Mouse (Mus musculus): ENCODE results near the gene Mcat.

Mcat gene

DNA sequence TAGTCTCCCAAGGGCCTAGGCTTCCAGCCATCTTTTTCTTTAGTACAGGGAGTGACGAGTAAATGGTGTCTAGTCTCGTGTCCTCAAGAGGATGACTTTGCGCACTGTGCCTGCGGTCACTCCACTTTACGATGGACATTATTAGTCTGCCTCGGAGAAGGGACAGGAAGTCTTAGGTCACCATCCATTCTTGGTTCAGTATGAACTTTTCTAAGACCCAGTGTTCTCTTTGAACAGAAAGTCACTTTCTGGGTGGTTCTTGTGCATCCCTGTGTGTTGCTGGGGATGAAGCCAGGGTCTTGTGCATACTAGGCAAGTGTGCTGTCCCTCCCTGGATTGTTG, 27.7 kb downstream of the Mcat start:
- DNase-seq (ENCODE audit: low spot score in 2 of 2), result no peak

DNA sequence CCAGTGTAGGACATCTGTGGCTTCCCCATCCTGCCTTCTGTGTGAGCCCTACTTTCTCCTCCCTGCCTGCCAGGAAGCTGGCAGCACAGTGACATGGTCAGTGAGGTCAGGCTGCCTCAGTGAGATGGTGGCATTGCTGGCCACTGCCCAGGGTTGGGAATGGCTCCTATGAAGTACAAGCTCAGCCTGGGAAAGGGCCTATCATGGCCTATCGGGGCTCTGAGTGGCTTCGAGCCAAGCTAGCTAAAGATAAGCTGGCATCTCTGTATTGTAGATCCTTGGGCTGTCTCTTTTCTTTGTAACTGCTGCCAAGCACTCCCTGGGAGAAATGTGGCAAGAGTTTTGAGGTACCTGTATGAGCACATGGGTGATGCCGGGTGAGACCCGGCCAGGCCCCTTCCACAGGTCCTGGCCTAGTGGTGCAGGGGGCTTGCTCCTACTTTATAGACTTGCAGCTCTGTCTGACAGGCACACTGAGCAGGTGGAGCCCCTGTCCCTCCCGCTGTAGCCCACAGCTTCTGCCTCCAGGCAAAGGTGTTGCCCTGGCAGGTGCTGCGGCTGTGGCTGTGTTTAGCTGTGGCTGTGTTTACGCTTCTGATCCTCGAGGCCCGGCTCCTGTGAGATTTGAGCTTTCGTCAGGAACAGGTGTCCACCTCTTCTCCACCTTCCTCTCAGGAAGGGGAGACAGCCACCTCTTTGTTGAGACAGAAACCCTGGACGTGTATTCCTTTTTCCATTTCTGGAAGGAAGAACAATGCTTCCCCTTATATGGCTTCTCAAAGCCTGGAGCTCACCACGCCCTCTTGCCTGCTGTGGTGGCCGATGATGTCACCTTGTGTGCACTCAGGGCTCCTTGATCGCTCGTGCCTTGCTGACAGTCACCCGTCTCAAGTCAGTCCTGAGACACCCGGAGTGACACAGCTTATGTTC, 28.4 kb downstream of the Mcat start:
- no peak for DNase-seq (ENCODE audit: low spot score in 2 of 2)

DNA sequence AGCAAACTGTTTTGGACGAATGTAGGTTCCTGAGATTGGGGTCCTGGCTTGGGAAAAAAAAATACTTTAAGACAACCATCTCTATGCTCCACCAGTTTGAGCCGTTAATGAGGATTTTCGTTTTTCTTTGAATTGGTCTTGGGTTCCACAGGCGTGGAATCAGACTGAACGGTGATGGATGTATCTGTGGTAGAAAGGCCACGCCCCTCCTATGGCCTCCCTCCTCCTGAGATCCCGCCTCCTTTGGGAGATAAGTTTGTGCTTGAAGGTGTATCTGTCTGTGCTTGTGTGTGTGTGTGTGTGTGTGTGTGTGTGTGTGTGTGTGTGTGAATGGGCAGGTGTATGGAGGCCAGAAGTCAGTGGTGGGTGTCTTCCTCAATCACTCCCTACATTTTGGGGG, 31.0 kb downstream of the Mcat start:
- DNase-seq (ENCODE audit: low spot score in 2 of 2), result no peak

DNA sequence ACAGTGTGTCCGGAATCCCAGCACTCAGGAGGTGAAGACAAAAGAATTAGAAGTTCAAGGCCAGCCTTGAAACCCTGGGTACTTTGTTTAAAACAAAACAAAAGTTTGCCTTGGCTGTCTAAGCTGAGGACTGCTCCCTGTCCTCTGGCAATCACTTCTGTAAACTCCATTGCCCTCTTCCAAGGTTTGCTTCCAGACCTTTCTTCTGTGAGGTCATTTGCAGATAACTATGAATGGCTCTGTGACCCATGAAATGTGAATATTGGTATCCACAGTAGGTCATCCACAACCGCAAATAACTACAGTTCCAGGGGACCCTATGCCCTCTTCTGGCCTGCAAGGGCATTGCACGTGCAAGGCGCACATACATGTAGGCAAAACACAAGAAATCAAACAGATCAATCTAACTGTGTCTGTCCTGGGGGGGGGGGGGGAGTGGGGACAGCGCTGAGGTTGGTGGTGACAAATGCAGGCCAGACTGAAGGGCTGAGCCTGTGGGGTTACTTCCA, 31.6 kb downstream of the Mcat start:
- DNase-seq (ENCODE audit: low spot score in 2 of 2), result no peak

DNA sequence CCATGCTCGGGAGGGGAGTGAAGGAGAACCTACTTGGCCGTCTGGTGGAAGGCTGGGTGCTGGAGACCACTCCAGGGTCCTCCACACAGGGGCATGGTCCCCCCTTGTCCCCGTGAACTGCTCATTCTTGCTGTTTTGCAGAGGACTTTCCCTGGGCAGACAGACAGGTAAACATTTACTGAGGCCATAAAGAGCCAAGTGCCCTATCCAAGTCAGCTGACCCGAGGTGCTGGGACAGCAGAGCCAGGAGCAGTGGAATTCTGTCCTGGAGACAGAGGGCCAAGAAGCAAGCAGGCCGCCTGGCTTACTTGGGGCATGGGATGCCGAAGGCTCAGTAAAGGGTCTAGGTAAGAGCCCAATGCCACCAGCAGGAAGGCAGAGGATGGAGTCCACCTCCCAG, 32.9 kb downstream of the Mcat start:
- DNase-seq (ENCODE audit: low spot score in 2 of 2), result no peak

DNA sequence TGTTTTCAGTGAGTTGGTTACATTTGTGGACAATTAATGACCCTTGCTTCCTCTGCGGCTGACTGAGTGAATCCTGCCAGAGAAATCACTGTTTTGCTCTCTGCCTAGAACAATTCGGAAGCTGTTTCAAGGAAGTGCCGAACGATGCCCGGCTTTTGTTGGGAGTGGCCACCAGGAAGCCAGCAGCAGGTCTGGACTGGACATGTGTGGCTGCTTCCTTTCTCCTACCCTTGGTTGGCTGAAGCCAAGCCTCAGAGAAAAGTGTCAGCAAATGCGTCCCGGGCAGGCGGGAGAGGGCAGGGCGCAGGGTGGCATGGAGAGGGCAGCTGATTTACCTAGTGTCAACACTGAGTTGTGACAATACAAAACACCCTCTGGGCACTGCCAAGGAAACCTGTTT, 33.4 kb downstream of the Mcat start:
- DNase-seq (ENCODE audit: low spot score in 2 of 2), result no peak

DNA sequence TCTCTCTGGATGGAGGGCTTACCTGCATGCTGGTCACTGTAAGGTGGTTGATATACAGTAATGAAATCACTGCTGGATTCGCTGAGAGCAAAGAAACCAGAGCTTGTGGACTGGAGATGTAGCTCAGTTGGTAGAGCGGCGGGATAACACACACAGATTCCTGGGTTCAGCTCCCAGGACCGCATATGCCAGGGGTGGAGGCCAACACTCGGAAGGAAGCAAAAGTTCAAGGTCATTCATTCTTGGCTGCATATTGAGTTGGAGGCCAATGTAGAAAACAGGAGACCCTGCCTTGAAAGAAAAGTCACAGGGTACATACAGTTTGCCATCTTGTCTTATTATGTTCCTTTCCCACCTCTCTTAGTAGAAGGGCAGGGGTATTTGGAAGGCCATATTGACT, 33.8 kb downstream of the Mcat start:
- DNase-seq (ENCODE audit: low spot score in 2 of 2), result no peak

DNA sequence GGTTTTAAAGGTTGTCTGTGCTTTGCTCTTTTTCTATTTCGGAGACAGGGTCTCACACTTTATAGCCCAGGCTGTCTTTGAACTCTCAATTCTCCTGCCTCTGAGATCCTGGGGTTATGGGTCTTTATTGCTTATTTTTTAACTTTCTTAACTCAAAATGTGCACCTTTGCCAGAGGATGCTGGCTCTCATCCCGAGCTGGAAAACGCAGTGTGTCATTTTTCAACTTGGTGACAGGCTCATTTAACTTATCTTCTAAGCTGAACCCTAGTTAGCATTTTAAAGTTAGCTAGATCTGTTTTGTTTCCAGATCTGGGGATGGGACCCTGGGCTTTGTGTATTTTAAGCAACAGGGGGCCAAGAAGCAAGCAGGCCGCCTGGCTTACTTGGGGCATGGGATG, 34.7 kb downstream of the Mcat start:
- no peak for DNase-seq (ENCODE audit: low spot score in 2 of 2)

- no peak for DNase-seq (ENCODE audit: low spot score in 2 of 2)
These were observed 35.8 kb downstream of the Mcat start for GRCm38 (mm10) chr15:83527747-83528146.

- DNase-seq (ENCODE audit: low spot score in 2 of 2), result no peak
These were observed 36.5 kb downstream of the Mcat start for GRCm38 (mm10) chr15:83527092-83527437.

- DNase-seq (ENCODE audit: low spot score in 2 of 2), result peak; percentile 35 to 74
These were observed 37.0 kb downstream of the Mcat start, which contains the start of gene Bik for GRCm38 (mm10) chr15:83526424-83527091. Bik (plus strand) TSS chr15:83526862.

- no peak for DNase-seq (ENCODE audit: low spot score in 2 of 2)
These were observed 39.3 kb downstream of the Mcat start for GRCm38 (mm10) chr15:83524333-83524729.

- DNase-seq (ENCODE audit: low spot score in 2 of 2), result no peak
These were observed 39.8 kb downstream of the Mcat start for GRCm38 (mm10) chr15:83523638-83524332.

GRCm38 (mm10) chr15:83523196-83523595, 40.4 kb downstream of the Mcat start:
- DNase-seq (ENCODE audit: low spot score in 2 of 2), result no peak

DNA sequence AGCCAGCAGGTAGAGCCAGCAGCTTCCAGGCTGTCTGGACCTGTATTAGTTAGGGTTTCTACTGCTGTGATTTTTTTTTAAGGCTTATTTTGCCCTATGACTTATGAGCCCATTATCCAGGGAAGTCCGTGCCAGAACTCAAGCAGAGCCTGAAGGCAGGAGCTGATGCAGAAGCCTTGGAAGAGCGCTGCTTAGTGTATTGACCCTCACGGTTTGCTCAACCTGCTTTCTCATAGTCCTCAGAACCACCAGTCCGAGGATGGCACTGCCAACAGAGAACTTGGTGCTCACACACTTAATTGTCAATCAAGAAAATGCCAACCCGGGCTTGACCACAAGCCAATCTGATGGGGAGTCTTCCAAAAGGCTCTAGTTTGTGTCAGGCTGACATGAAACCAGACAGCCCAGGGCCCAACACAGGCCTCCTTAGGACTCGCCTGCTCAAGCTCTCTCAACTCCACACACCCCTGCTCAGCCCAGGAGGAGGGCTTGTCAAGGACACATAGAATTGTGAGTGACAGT, 42.7 kb downstream of the Mcat start:
- DNase-seq (ENCODE audit: low spot score in 2 of 2), result no peak

- peak; percentile 45 to 71 for DNase-seq (ENCODE audit: low spot score in 2 of 2)
These were observed 45.2 kb downstream of the Mcat start for GRCm38 (mm10) chr15:83518215-83519048.

GRCm38 (mm10) chr15:83515018-83515417, 48.6 kb downstream of the Mcat start:
- DNase-seq (ENCODE audit: low spot score in 2 of 2), result no peak

DNA sequence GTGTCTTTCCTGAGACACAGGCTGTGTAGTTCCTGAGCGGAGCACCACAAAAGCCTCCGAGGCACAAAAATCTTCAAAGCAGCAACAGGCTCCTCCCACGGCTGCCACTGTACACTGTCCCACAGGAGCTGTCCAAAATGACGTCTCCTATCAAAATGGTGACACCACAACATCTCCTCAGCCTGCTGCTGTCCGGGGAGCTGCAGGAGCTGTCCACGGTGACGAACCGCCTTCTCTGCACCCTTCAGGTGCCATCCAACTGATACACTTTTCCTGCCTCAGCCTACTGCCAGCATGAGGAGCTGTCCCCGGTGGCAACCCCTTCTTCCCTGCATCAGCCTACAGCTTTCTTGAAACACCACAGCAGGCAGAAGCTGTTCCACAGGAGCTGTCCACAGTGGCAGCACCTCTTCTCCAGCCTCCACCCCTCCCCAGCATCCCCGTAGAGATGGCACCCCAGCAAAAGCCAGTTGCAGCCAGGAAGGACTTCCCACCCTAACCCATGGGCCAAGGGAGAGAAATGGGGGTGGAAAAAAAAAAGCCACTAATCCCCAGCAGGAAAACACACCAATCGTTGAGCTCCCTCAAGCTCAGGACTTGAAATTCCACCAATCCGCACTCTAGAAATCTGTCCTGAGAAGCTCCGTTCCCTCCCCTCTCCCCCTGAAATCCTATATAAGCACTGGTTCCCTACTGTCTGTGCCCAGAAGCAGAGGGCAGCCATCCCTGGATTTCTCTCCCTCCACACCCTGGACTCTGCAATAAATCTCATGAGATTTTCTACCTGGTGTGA, 50.9 kb downstream of the Mcat start:
- no peak for DNase-seq (ENCODE audit: low spot score in 2 of 2)

GRCm38 (mm10) chr15:83510805-83511405, 52.7 kb downstream of the Mcat start, which contains the start of gene Ttll1:
Ttll1 (minus strand) TSS chr15:83510893.
- peak; percentile 95 to 97 for DNase-seq (ENCODE audit: low spot score in 2 of 2)

Measured in spleen, postnatal 4 days (tissue).